Mouse (Mus musculus) neural tube, embryonic 12.5 days (tissue): ENCODE results near the gene Igfbp2. TPM values are rescaled to one million over a fixed set of nuclear protein-coding genes. Genes with fewer than 3 reads are reported as not detected.

Experiments
- ATAC-seq: fragments of 200-750 bp; cut with Nextera tagmentation; 2 replicates; pipeline ENCODE4 v1.8.0; 2017; ENCODE audit warnings: low read depth, mild to moderate bottlenecking, moderate TSS enrichment, moderate library complexity; ENCODE audit not compliant: low FRiP score
- H3K27ac ChIP-seq: fragments of 300-500 bp; sonication (generic); 2 replicates; pipeline ENCODE4 v1.5.1; 2016
- H3K27me3 ChIP-seq: fragments of 300-500 bp; sonication (generic); replicated peaks from 2 replicates; pipeline ENCODE4 v1.6.1; 2016; ENCODE audit warnings: mild to moderate bottlenecking
- H3K36me3 ChIP-seq: fragments of 300-500 bp; sonication (generic); 2 replicates; pipeline ENCODE4 v1.6.1; 2016; ENCODE audit warnings: mild to moderate bottlenecking
- H3K4me1 ChIP-seq: fragments of 300-500 bp; sonication (generic); 2 replicates; pipeline ENCODE4 v1.6.1; 2016
- H3K4me2 ChIP-seq: fragments of 300-500 bp; sonication (generic); replicated peaks from 2 replicates; pipeline ENCODE4 v1.6.1; 2016; ENCODE audit warnings: mild to moderate bottlenecking
- H3K4me3 ChIP-seq: fragments of 300-500 bp; sonication (generic); 2 replicates; pipeline ENCODE4 v1.5.1; 2016
- H3K9ac ChIP-seq: fragments of 300-500 bp; sonication (generic); 2 replicates; pipeline ENCODE4 v1.6.1; 2016; ENCODE audit warnings: mild to moderate bottlenecking
- H3K9me3 ChIP-seq: fragments of 300-500 bp; sonication (generic); 2 replicates; pipeline ENCODE4 v1.6.1; 2016; ENCODE audit warnings: mild to moderate bottlenecking
- WGBS: fragments of 180-500 bp; shearing (Covaris S2); methylation state at CpG from one replicate; pipeline ENCODE4 v1.1.7; 2016; 5-methylcytosine and 5-hydroxymethylcytosine counted together
- polyA plus RNA-seq: library from polyadenylated mRNA; unstranded; fragments of >200 nt; fragmentation: Nextera tagmentation; extraction: Ambion mirVana; gene quantifications from 2 replicates; pipeline ENCODE4 v1.2.1, GENCODE M21; 2016

Gene Igfbp2
- polyA plus RNA-seq, 1 experiment from 2014 or later: 410 TPM

GRCm38 (mm10) chr1:72877892-72878291 is 53.6 kb downstream of the Igfbp2 start:
- H3K4me2 ChIP-seq: peak overlapping the region; percentile 33
- H3K4me1 ChIP-seq: peaks cover 32% of the 10 kb centered on the region
- H3K4me3 ChIP-seq: no peak overlapping the region
- no peaks in the 10 kb centered on the region for H3K36me3 ChIP-seq
- ATAC-seq: no peak
- no peak overlapping the region for H3K9ac ChIP-seq
- 2% methylated on average over 3 of the region's 3 CpGs for WGBS
- no peaks in the 10 kb centered on the region for H3K9me3 ChIP-seq
- H3K27ac ChIP-seq: no peak overlapping the region
- peaks cover 9% of the 10 kb centered on the region; the same call in 1 of the 2 replicates for H3K27me3 ChIP-seq

GRCm38 (mm10) chr1:72878473-72879318 is 54.4 kb downstream of the Igfbp2 start:
- peaks cover 5% of the 10 kb centered on the region; the same call in 1 of the 2 replicates for H3K27me3 ChIP-seq
- H3K27ac ChIP-seq: no peak overlapping the region
- H3K9ac ChIP-seq: no peak overlapping the region
- H3K9me3 ChIP-seq: no peaks in the 10 kb centered on the region
- peaks cover 30% of the 10 kb centered on the region for H3K4me1 ChIP-seq
- no peak overlapping the region for H3K4me3 ChIP-seq
- no peak for ATAC-seq
- peak overlapping the region; percentile 33 for H3K4me2 ChIP-seq
- no peaks in the 10 kb centered on the region for H3K36me3 ChIP-seq
- whole genome bisulfite sequencing: 57% methylated on average over 25 of the region's 25 CpGs

- H3K4me1 ChIP-seq: peaks cover 24% of the 10 kb centered on the region
- no peak overlapping the region for H3K27ac ChIP-seq
- no peak overlapping the region for H3K4me3 ChIP-seq
- no peaks in the 10 kb centered on the region for H3K36me3 ChIP-seq
- ATAC-seq: no peak
- H3K9ac ChIP-seq: no peak overlapping the region
- H3K4me2 ChIP-seq: no peak overlapping the region
- WGBS: 54% methylated on average over 4 of the region's 4 CpGs
- no peaks in the 10 kb centered on the region for H3K9me3 ChIP-seq
- H3K27me3 ChIP-seq: no peaks in the 10 kb centered on the region; the same call in 1 of the 2 replicates
These were observed 55.0 kb downstream of the Igfbp2 start for GRCm38 (mm10) chr1:72879319-72879634.

GRCm38 (mm10) chr1:72885111-72885818 is 61.0 kb downstream of the Igfbp2 start:
- Histone ChIP-seq H3K4me3 (no peak overlapping the region), H3K36me3 (no peaks in the 10 kb centered on the region)
- 86% methylated on average over 11 of the region's 11 CpGs for WGBS

GRCm38 (mm10) chr1:72885819-72886169 is 61.5 kb downstream of the Igfbp2 start:
- WGBS: 80% methylated on average over 7 of the region's 7 CpGs

More at GRCm38 (mm10) chr1:72885111-72885818, 61.0 kb downstream of the Igfbp2 start:
- Histone ChIP-seq H3K4me2 (no peak overlapping the region), H3K9ac (no peak overlapping the region), H3K4me1 (no peaks in the 10 kb centered on the region), H3K27me3 (no peaks in the 10 kb centered on the region), H3K27ac (no peak overlapping the region), H3K9me3 (no peaks in the 10 kb centered on the region)
- no peak for ATAC-seq

GRCm38 (mm10) chr1:72887910-72888309 is 63.6 kb downstream of the Igfbp2 start:
- Histone ChIP-seq H3K27ac (no peak overlapping the region), H3K4me2 (no peak overlapping the region), H3K36me3 (no peaks in the 10 kb centered on the region), H3K4me3 (no peak overlapping the region), H3K9ac (no peak overlapping the region), H3K27me3 (no peaks in the 10 kb centered on the region), H3K4me1 (no peaks in the 10 kb centered on the region), H3K9me3 (no peaks in the 10 kb centered on the region)
- 74% methylated on average over 1 of the region's 1 CpGs for WGBS
- ATAC-seq: no peak

More at GRCm38 (mm10) chr1:72885819-72886169, 61.5 kb downstream of the Igfbp2 start:
- H3K4me3 ChIP-seq: no peak overlapping the region
- H3K27me3 ChIP-seq: no peaks in the 10 kb centered on the region
- H3K4me1 ChIP-seq: no peaks in the 10 kb centered on the region
- H3K36me3 ChIP-seq: no peaks in the 10 kb centered on the region
- no peak overlapping the region for H3K4me2 ChIP-seq
- H3K9ac ChIP-seq: no peak overlapping the region
- ATAC-seq: no peak
- H3K27ac ChIP-seq: no peak overlapping the region
- H3K9me3 ChIP-seq: no peaks in the 10 kb centered on the region

- Histone ChIP-seq H3K4me1 (no peaks in the 10 kb centered on the region), H3K4me3 (no peak overlapping the region), H3K9ac (no peak overlapping the region), H3K36me3 (no peaks in the 10 kb centered on the region), H3K27me3 (no peaks in the 10 kb centered on the region), H3K9me3 (no peaks in the 10 kb centered on the region), H3K4me2 (no peak overlapping the region), H3K27ac (no peak overlapping the region)
- ATAC-seq: no peak
- WGBS: 79% methylated on average over 2 of the region's 2 CpGs
These were observed 71.5 kb downstream of the Igfbp2 start for GRCm38 (mm10) chr1:72895821-72896220.

Other genes starting within 250 kb of the Igfbp2 start
- 28.1 and 30.9 TPM in 2 replicates for gene Smarcal1, start 241.3 kb upstream of the Igfbp2 start, polyA plus RNA-seq
- gene Ankar, start 123.9 kb upstream of the Igfbp2 start, polyA plus RNA-seq: not detected in 2 replicates
- 1,253 and 1,318 TPM in 2 replicates for gene Rpl37a, start 113.2 kb upstream of the Igfbp2 start, polyA plus RNA-seq
- 128 and 150 TPM in 2 replicates for gene Igfbp5, start 50.4 kb downstream of the Igfbp2 start, polyA plus RNA-seq
- not detected in 2 replicates for gene Tnp1, start 191.4 kb downstream of the Igfbp2 start, polyA plus RNA-seq